18 mouse cellular contexts compared by ENCODE assay signal in genomic region chr1:190495741-190496520, GRCm38 (mm10).
A peak's percentile ranks its signal among the peaks of the same experiment; 100 is the strongest.
DNase-seq lines count a peak whose midpoint lies in the region; ATAC-seq and TF ChIP-seq lines count a peak whose summit lies in the region.
"Had no signal": no experiment of that assay in that cellular context is flagged by ENCODE, and none has a peak within 500 bp of the region (broad histone marks: within the 10 kb centered on the region; RNA-seq: fewer than 3 reads in every experiment).

No protein-coding gene starts in this region.

- WGBS in heart, embryonic 10.5 days: 40% methylated on average over 10 of the region's 10 CpGs
- WGBS in heart, adult 2 months: 34% methylated on average over 10 of the region's 10 CpGs
- WGBS in liver, embryonic 11.5 days: 45% methylated on average over 10 of the region's 10 CpGs

- no peak overlapping the region for H3K4me3 ChIP-seq in heart, embryonic 10.5 days
- no peak overlapping the region for H3K4me3 ChIP-seq in heart, adult 2 months
- H3K4me3 ChIP-seq in liver, embryonic 11.5 days (ENCODE audit: low read depth, low read length): no peak overlapping the region
- H3K4me3 ChIP-seq: forebrain, embryonic 12.5 days; heart, embryonic 15.5 days; limb, embryonic 13.5 days; megakaryocyte, embryonic 14.5 days; stomach, embryonic 15.5 days had no signal

- peaks cover 10% of the 10 kb centered on the region for H3K4me1 ChIP-seq in heart, embryonic 10.5 days
- H3K4me1 ChIP-seq in heart, adult 2 months (ENCODE audit: control insufficient read depth, insufficient read depth, low read length): no peaks in the 10 kb centered on the region
- no peaks in the 10 kb centered on the region for H3K4me1 ChIP-seq in liver, embryonic 11.5 days (replicated peaks; ENCODE audit: control insufficient read depth, insufficient read depth, low read length)
- H3K4me1 ChIP-seq: forebrain, embryonic 12.5 days; limb, embryonic 13.5 days; megakaryocyte, embryonic 14.5 days; stomach, embryonic 15.5 days had no signal

- H3K4me2 ChIP-seq in liver, embryonic 11.5 days: no peak overlapping the region
- H3K4me2 ChIP-seq: forebrain, embryonic 12.5 days; heart, embryonic 15.5 days; limb, embryonic 13.5 days; stomach, embryonic 15.5 days had no signal

- no peak overlapping the region for H3K27ac ChIP-seq in heart, embryonic 10.5 days
- no peak overlapping the region for H3K27ac ChIP-seq in heart, adult 2 months
- H3K27ac ChIP-seq in liver, embryonic 11.5 days (ENCODE audit: low read depth, low read length): no peak overlapping the region
- H3K27ac ChIP-seq: forebrain, embryonic 12.5 days; heart, embryonic 15.5 days; limb, embryonic 13.5 days; stomach, embryonic 15.5 days had no signal

- H3K79me2 ChIP-seq in heart, adult 2 months (replicated peaks; ENCODE audit: control insufficient read depth, insufficient read depth, low read length): no peaks in the 10 kb centered on the region

- H3K9ac ChIP-seq in heart, adult 2 months (ENCODE audit: low read depth, low read length): no peak overlapping the region
- H3K9ac ChIP-seq in liver, embryonic 11.5 days (ENCODE audit: low read depth, low read length): no peak overlapping the region
- H3K9ac ChIP-seq: forebrain, embryonic 12.5 days; heart, embryonic 15.5 days; limb, embryonic 13.5 days; stomach, embryonic 15.5 days had no signal

- ATAC-seq in liver, embryonic 11.5 days (replicated peaks; ENCODE audit: low FRiP score): 0 out of 2 replicates have a peak, but pooled peaks have one; percentile 48
- ATAC-seq: activated CD4-positive, CD25-positive, alpha-beta regulatory T cell, adult 4 months had no signal

- no peak for TF ChIP-seq CTCF in heart, adult 2 months (IDR thresholded peaks at IDR 0.05)

- DNase-seq in heart, embryonic 10.5 days (ENCODE audit: low spot score): peak; percentile 79
- DNase-seq in heart, adult 2 months: no peak
- no peak for DNase-seq in liver, embryonic 11.5 days (ENCODE audit: low spot score)
- DNase-seq in liver: no peak
- peak; percentile 35 for DNase-seq in brain, adult 2 months (ENCODE audit: low read depth, low spot score)
- peak; percentile 32 to 56 for DNase-seq in layer of hippocampus, adult 8-10 months (ENCODE audit: low spot score in 2 of 2)
- no peak for DNase-seq in embryo, embryonic 9.5 days (ENCODE audit: extremely low spot score)
- no peak for DNase-seq in T-cell, adult 2 months (ENCODE audit: low spot score)
- DNase-seq: cerebellum, postnatal 25 days; kidney, adult 2 months; kidney, postnatal 14 days; lung, postnatal 10 days had no signal

- H3K36me3 ChIP-seq in heart, embryonic 10.5 days: no peaks in the 10 kb centered on the region
- H3K36me3 ChIP-seq in heart, adult 2 months (ENCODE audit: control insufficient read depth, insufficient read depth, low read length): no peaks in the 10 kb centered on the region
- H3K36me3 ChIP-seq in liver, embryonic 11.5 days (ENCODE audit: control insufficient read depth, insufficient read depth, low read length): no peaks in the 10 kb centered on the region
- H3K36me3 ChIP-seq: forebrain, embryonic 12.5 days; heart, embryonic 15.5 days; limb, embryonic 13.5 days; stomach, embryonic 15.5 days had no signal

- no peak for TF ChIP-seq POLR2A in heart, adult 2 months (IDR thresholded peaks at IDR 0.05; ENCODE audit: insufficient read depth, low read depth, low read length)

- intact Hi-C loops in heart, adult 2 months (cut with DNase I): no loop called here

- no peaks in the 10 kb centered on the region for H3K9me3 ChIP-seq in heart, embryonic 10.5 days
- no peaks in the 10 kb centered on the region for H3K9me3 ChIP-seq in liver, embryonic 11.5 days (ENCODE audit: control insufficient read depth, low read length)
- H3K9me3 ChIP-seq: forebrain, embryonic 12.5 days; heart, embryonic 15.5 days; limb, embryonic 13.5 days; stomach, embryonic 15.5 days had no signal

- H3K27me3 ChIP-seq in heart, embryonic 10.5 days (ENCODE audit: insufficient read depth, poor library complexity, severe bottlenecking): no peaks in the 10 kb centered on the region
- H3K27me3 ChIP-seq in heart, adult 2 months (ENCODE audit: control insufficient read depth, insufficient read depth, low read length): no peaks in the 10 kb centered on the region
- 0 out of 2 replicates have a peak, but pooled peaks cover 3% of the 10 kb centered on the region for H3K27me3 ChIP-seq in liver, embryonic 11.5 days (replicated peaks; ENCODE audit: control insufficient read depth, insufficient read depth, low read length)
- H3K27me3 ChIP-seq: forebrain, embryonic 12.5 days; limb, embryonic 13.5 days; stomach, embryonic 15.5 days had no signal

- no peak for TF ChIP-seq EP300 in heart, adult 2 months (IDR thresholded peaks at IDR 0.05; ENCODE audit: insufficient read depth, low read depth, low read length)

Comparison
In these comparisons a context has a peak if more than half of its experiments do, and no peak if none do; other contexts are left out.
1. DNase-seq: peak in heart, embryonic 10.5 days (single experiment), brain, adult 2 months (single experiment) and layer of hippocampus, adult 8-10 months (2 of 2); none in heart, adult 2 months (0 of 2), liver, embryonic 11.5 days (single experiment), liver (single experiment), embryo, embryonic 9.5 days (single experiment) and T-cell, adult 2 months (single experiment).